Mouse (Mus musculus): ENCODE results near the gene Map3k5.

GRCm38 (mm10) chr10:19889908-19890307 is 44.4 kb upstream of the Map3k5 start:
- TF ChIP-seq CTCF (IDR thresholded peaks at IDR 0.05; ENCODE audit: borderline replicate concordance, extremely low read depth, insufficient read depth, insufficient read length) = no peak
- TF ChIP-seq POLR2A (IDR thresholded peaks at IDR 0.05; ENCODE audit: borderline replicate concordance, extremely low read depth, insufficient read depth, insufficient read length, poor library complexity, severe bottlenecking) = no peak
